Mouse (Mus musculus): ENCODE results near the gene 2300003K06Rik. TPM values are rescaled to one million over a fixed set of nuclear protein-coding genes. Genes with fewer than 3 reads are reported as not detected.

Gene 2300003K06Rik
- not detected in 2 replicates for polyA plus RNA-seq (2012; ENCODE audit: low replicate concordance)

DNA sequence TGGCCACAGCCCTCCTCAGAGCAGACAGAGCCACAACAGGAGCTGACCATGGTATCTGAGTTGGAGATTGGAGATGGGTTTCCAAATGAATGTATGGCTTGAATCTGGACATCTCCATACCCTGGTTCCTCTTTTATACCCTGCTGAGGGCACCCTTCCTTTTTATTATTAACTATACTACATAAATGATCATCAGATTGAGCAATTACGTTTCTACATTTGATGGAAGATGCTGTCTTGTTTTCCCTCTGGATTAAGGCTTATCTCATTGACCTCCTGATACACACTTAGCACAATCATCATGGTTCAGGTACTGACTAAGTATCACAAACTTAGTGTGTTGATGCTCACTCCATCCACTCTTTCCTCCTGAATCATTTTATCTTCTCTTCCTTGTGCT, at the start of gene 2300003K06Rik:
TSS of gene 2300003K06Rik (minus strand) at position 101 of the 400 bp plus-strand sequence.

DNA sequence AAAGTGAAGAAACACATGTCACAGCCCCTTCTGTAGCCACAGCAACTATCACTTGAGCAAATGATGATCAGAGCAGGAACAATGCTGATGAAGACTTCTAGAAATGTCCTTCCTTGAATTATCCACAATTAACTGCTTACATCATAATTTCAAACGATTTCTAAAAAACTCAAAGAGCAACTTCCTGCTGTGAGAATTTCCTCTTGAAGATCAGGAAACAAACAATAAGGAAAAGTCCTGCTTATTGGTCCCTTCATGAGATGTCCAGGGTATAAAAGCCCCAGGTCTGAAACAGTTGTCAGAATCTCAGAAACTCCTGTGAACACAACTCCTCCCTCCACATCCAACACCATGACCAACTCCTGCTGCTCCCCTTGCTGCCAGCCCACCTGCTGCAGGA, 41.0 kb upstream of the 2300003K06Rik start, which contains the start of gene Gm11567:
TSS of gene Gm11567 (plus strand) at position 301 of the 400 bp plus-strand sequence.

DNA sequence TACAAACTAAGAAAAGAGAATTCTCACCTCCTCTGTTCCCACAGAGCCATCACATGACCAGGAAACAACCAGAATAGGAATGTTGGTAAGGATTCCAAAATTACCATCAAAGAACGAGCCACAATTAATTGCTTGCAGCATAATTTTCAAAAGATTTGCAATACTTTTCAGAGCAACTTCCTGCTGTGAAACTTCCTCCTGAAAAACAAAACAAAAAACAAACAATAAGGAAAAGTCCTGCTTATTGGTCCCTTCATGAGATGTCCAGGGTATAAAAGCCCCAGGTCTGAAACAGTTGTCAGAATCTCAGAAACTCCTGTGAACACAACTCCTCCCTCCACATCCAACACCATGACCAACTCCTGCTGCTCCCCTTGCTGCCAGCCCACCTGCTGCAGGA, 35.2 kb upstream of the 2300003K06Rik start, which contains the start of gene Krtap9-1:
TSS of gene Krtap9-1 (plus strand) at position 301 of the 400 bp plus-strand sequence.

DNA sequence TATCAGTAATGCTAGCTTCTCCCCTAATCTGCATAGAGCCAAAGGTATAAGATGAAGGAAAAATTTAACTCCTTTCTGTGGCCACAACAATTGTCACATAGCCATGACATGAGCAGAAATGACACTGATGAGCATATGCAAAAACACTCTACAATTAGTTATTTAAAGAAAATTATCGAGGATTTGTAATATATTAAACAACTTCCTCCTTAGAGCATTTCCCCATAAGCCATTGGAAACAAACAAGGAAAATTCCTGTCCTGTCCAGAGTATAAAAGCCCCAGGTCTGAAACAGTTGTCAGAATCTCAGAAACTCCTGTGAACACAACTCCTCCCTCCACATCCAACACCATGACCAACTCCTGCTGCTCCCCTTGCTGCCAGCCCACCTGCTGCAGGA, 26.3 kb upstream of the 2300003K06Rik start, which contains the start of gene Gm11559:
TSS of gene Gm11559 (plus strand) at position 301 of the 400 bp plus-strand sequence.

DNA sequence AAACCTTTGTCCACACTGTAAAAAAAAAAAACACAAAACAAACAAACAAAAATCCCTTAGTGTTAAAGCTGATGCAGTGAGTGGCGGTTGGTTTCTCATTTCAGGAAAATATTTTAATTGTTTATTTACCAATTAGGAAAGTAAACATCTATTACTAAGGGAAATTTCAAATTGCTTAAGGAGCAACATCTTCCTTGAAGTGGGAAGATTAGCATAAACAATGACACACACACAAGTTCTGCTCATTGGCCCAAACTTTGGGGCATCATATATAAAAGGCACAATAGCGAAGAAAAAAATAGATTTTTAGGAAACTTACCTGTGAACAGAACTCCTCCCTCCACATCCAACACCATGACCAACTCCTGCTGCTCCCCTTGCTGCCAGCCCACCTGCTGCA, 19.8 kb upstream of the 2300003K06Rik start, which contains the start of gene Gm11568:
TSS of gene Gm11568 (plus strand) at position 301 of the 400 bp plus-strand sequence.

DNA sequence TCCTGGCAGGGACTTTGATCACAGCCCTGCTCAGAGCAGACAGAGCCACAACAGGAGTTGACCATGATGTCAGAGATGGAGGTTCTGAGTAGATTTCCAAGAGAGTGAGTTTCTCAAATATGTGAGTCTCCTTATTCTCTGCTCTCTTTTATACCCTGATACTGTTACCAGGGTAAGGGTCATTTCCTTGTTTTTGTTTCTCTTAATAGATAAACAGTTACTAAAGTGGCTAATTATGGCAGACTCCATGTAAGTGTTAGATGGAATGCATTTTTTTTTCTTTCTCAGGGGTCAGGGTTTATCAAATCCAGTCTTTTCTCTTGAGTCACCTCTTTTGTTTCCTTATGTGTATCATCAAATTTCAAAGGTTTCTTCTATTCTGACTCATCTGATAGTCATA, 13.6 kb upstream of the 2300003K06Rik start, which contains the start of gene Krtap4-16:
TSS of gene Krtap4-16 (minus strand) at position 101 of the 400 bp plus-strand sequence.

DNA sequence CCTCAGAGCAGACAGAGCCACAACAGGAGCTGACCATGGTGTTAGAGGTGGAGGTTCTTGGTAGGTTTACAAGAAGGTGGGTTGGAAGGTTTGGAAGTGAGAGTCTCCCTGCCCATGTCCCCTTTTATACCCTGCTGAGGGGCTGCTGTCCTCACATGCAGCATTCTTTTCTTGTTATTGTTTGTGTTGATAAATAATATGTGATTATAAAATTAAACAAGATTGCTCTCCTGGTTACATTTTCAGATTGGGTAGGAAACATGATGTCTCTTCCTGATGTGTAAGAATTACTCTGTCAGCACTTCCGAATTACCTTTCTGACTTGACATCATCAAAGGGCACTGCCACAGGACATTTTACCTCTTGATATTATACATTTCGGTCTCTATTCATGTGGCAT, 22.3 kb downstream of the 2300003K06Rik start, which contains the start of gene Gm11564:
TSS of gene Gm11564 (minus strand) at position 101 of the 400 bp plus-strand sequence.

DNA sequence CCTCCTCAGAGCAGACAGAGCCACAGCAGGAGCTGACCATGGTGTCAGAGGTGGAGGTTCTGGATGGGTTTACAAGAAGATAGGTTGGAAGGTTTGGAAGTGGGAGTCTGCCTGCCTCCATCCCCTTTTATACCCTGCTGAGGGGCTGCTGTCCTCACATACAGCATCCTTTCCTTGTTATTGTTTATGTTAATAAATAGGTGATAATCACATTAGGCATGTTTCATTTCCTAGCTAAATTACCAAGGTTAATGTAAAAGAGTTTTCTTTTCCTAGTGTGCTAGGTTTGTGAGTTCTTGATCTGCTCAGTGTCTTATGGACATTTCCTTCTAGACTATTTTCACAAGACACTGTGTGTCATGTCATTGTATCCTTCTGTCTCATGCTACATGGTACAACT, 28.1 kb downstream of the 2300003K06Rik start, which contains the start of gene Krtap4-13:
TSS of gene Krtap4-13 (minus strand) at position 101 of the 400 bp plus-strand sequence.

DNA sequence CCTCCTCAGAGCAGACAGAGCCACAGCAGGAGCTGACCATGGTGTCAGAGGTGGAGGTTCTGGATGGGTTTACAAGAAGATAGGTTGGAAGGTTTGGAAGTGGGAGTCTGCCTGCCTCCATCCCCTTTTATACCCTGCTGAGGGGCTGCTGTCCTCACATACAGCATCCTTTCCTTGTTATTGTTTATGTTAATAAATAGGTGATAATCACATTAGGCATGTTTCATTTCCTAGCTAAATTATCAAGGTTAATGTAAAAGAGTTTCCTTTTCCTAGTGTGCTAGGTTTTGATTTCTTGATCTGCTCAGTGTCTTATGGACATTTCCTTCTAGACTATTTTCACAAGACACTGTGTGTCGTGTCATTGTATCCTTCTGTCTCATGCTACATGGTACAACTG, 33.5 kb downstream of the 2300003K06Rik start, which contains the start of gene Gm11554:
TSS of gene Gm11554 (minus strand) at position 101 of the 400 bp plus-strand sequence.

DNA sequence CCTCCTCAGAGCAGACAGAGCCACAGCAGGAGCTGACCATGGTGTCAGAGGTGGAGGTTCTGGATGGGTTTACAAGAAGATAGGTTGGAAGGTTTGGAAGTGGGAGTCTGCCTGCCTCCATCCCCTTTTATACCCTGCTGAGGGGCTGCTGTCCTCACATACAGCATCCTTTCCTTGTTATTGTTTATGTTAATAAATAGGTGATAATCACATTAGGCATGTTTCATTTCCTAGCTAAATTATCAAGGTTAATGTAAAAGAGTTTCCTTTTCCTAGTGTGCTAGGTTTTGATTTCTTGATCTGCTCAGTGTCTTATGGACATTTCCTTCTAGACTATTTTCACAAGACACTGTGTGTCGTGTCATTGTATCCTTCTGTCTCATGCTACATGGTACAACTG, 39.0 kb downstream of the 2300003K06Rik start, which contains the start of gene Gm11569:
TSS of gene Gm11569 (minus strand) at position 101 of the 400 bp plus-strand sequence.

DNA sequence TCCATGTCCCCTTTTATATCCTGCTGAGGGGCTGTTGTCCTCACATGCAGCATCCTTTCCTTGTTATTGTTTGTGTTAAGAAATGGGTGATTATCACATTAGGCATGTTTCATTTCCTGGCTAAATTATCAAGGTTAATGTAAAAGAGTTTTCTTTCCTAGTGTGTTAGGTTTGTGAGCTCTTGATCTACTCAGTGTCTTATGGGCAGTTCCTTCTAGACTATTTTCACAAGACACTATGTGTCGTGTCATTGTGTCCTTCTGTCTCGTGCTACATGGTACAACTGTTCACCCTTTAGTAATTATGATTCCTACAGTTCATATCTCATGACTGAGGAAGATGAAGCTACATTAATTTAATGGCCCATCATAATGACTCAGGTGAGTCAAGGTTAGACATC, 44.5 kb downstream of the 2300003K06Rik start, which contains the start of gene Gm11596:
TSS of gene Gm11596 (minus strand) at position 101 of the 400 bp plus-strand sequence.

Other genes with a start within 250 kb of the 2300003K06Rik start
- not detected in 2 replicates for gene Krtap1-3, start 246.7 kb downstream of the 2300003K06Rik start, polyA plus RNA-seq (2012; ENCODE audit: low replicate concordance)
- not detected in 2 replicates for gene Krtap9-3, start 240.0 kb downstream of the 2300003K06Rik start, polyA plus RNA-seq (2012; ENCODE audit: low replicate concordance)
- gene Gm11938, start 234.8 kb downstream of the 2300003K06Rik start, polyA plus RNA-seq (2012; ENCODE audit: low replicate concordance): not detected in 2 replicates
- gene Gm11937, start 227.9 kb downstream of the 2300003K06Rik start, polyA plus RNA-seq (2012; ENCODE audit: low replicate concordance): not detected in 2 replicates
- not detected in 2 replicates for gene Krtap2-4, start 223.2 kb downstream of the 2300003K06Rik start, polyA plus RNA-seq (2012; ENCODE audit: low replicate concordance)
- not detected in 2 replicates for gene Gm11562, start 217.6 kb downstream of the 2300003K06Rik start, polyA plus RNA-seq (2012; ENCODE audit: low replicate concordance)
- gene Krtap4-1, start 209.8 kb downstream of the 2300003K06Rik start, polyA plus RNA-seq (2012; ENCODE audit: low replicate concordance): not detected in 2 replicates
- not detected in 2 replicates for gene Krtap4-2, start 203.0 kb downstream of the 2300003K06Rik start, polyA plus RNA-seq (2012; ENCODE audit: low replicate concordance)
- not detected in 2 replicates for gene Krtap4-7, start 194.0 kb downstream of the 2300003K06Rik start, polyA plus RNA-seq (2012; ENCODE audit: low replicate concordance)
- gene Gm11555, start 187.8 kb downstream of the 2300003K06Rik start, polyA plus RNA-seq (2012; ENCODE audit: low replicate concordance): not detected in 2 replicates
- not detected in 2 replicates for gene Gm11563, start 179.1 kb downstream of the 2300003K06Rik start, polyA plus RNA-seq (2012; ENCODE audit: low replicate concordance)
- not detected in 2 replicates for gene Krtap4-6, start 172.1 kb downstream of the 2300003K06Rik start, polyA plus RNA-seq (2012; ENCODE audit: low replicate concordance)
- not detected in 2 replicates for gene Gm14190, start 147.3 kb downstream of the 2300003K06Rik start, polyA plus RNA-seq (2012; ENCODE audit: low replicate concordance)
- gene Gm14180, start 103.8 kb downstream of the 2300003K06Rik start, polyA plus RNA-seq (2012; ENCODE audit: low replicate concordance): not detected in 2 replicates
- gene Gm11595, start 65.2 kb downstream of the 2300003K06Rik start, polyA plus RNA-seq (2012; ENCODE audit: low replicate concordance): not detected in 2 replicates
- gene Krtap4-8, start 57.4 kb downstream of the 2300003K06Rik start, polyA plus RNA-seq (2012; ENCODE audit: low replicate concordance): not detected in 2 replicates
- gene Krtap4-9, start 52.9 kb downstream of the 2300003K06Rik start, polyA plus RNA-seq (2012; ENCODE audit: low replicate concordance): not detected in 2 replicates
- gene Gm11596, start 44.6 kb downstream of the 2300003K06Rik start, polyA plus RNA-seq (2012; ENCODE audit: low replicate concordance): not detected in 2 replicates
- 0.86 TPM in 1 of 2 replicates, not detected in the other for gene Gm11569, start 39.1 kb downstream of the 2300003K06Rik start, polyA plus RNA-seq (2012; ENCODE audit: low replicate concordance)
- not detected in 2 replicates for gene Gm11554, start 33.6 kb downstream of the 2300003K06Rik start, polyA plus RNA-seq (2012; ENCODE audit: low replicate concordance)
- not detected in 2 replicates for gene Krtap4-13, start 28.2 kb downstream of the 2300003K06Rik start, polyA plus RNA-seq (2012; ENCODE audit: low replicate concordance)
- not detected in 2 replicates for gene Gm11564, start 22.4 kb downstream of the 2300003K06Rik start, polyA plus RNA-seq (2012; ENCODE audit: low replicate concordance)
- gene Krtap4-16, start 13.5 kb upstream of the 2300003K06Rik start, polyA plus RNA-seq (2012; ENCODE audit: low replicate concordance): not detected in 2 replicates
- gene Gm11568, start 19.9 kb upstream of the 2300003K06Rik start, polyA plus RNA-seq (2012; ENCODE audit: low replicate concordance): not detected in 2 replicates
- not detected in 2 replicates for gene Gm11559, start 26.4 kb upstream of the 2300003K06Rik start, polyA plus RNA-seq (2012; ENCODE audit: low replicate concordance)
- gene Krtap9-1, start 35.3 kb upstream of the 2300003K06Rik start, polyA plus RNA-seq (2012; ENCODE audit: low replicate concordance): not detected in 2 replicates
- not detected in 2 replicates for gene Gm11567, start 41.1 kb upstream of the 2300003K06Rik start, polyA plus RNA-seq (2012; ENCODE audit: low replicate concordance)
- not detected in 2 replicates for gene Krtap31-1, start 69.9 kb upstream of the 2300003K06Rik start, polyA plus RNA-seq (2012; ENCODE audit: low replicate concordance)
- not detected in 2 replicates for gene Gm11565, start 76.7 kb upstream of the 2300003K06Rik start, polyA plus RNA-seq (2012; ENCODE audit: low replicate concordance)
- not detected in 2 replicates for gene Krtap31-2, start 98.2 kb upstream of the 2300003K06Rik start, polyA plus RNA-seq (2012; ENCODE audit: low replicate concordance)
- gene Krtap9-5, start 110.4 kb upstream of the 2300003K06Rik start, polyA plus RNA-seq (2012; ENCODE audit: low replicate concordance): not detected in 2 replicates
- not detected in 2 replicates for gene Krtap29-1, start 141.0 kb upstream of the 2300003K06Rik start, polyA plus RNA-seq (2012; ENCODE audit: low replicate concordance)
- not detected in 2 replicates for gene Krtap16-1, start 148.5 kb upstream of the 2300003K06Rik start, polyA plus RNA-seq (2012; ENCODE audit: low replicate concordance)
- gene Krtap17-1, start 155.9 kb upstream of the 2300003K06Rik start, polyA plus RNA-seq (2012; ENCODE audit: low replicate concordance): not detected in 2 replicates
- not detected in 2 replicates for gene Krt33a, start 178.1 kb upstream of the 2300003K06Rik start, polyA plus RNA-seq (2012; ENCODE audit: low replicate concordance)
- not detected in 2 replicates for gene Krt33b, start 191.8 kb upstream of the 2300003K06Rik start, polyA plus RNA-seq (2012; ENCODE audit: low replicate concordance)
- not detected in 2 replicates for gene Krt34, start 203.5 kb upstream of the 2300003K06Rik start, polyA plus RNA-seq (2012; ENCODE audit: low replicate concordance)
- gene Krt31, start 212.5 kb upstream of the 2300003K06Rik start, polyA plus RNA-seq (2012; ENCODE audit: low replicate concordance): not detected in 2 replicates